Mouse (Mus musculus) lung, embryonic 14.5 days (tissue): Measurements from ENCODE around the gene Gabra4. TPM values are rescaled to one million over a fixed set of nuclear protein-coding genes. Genes with fewer than 3 reads are reported as not detected.

Experiments
- ATAC-seq: fragments of 200-750 bp; cut with Nextera tagmentation; 2 replicates; pipeline ENCODE4 v1.8.0; 2017; ENCODE audit warnings: mild to moderate bottlenecking, moderate TSS enrichment, moderate library complexity; ENCODE audit not compliant: insufficient read depth
- DNase-seq: peaks from one replicate; pipeline ENCODE4 v3.0.0-alpha.2; 2015
- H3K27ac ChIP-seq: fragments of 300-500 bp; sonication (generic); 2 replicates; pipeline ENCODE4 v1.5.1; 2014; ENCODE audit warnings: low read depth, mild to moderate bottlenecking, moderate library complexity
- H3K27me3 ChIP-seq: fragments of 300-500 bp; sonication (generic); 2 replicates; pipeline ENCODE4 v1.6.1; 2014; ENCODE audit warnings: low read length, control low read depth; ENCODE audit not compliant: insufficient read depth
- H3K36me3 ChIP-seq: fragments of 300-500 bp; sonication (generic); 2 replicates; pipeline ENCODE4 v1.6.1; 2014; ENCODE audit warnings: control low read depth; ENCODE audit not compliant: insufficient read depth
- H3K4me1 ChIP-seq: fragments of 300-500 bp; sonication (generic); 2 replicates; pipeline ENCODE4 v1.6.1; 2014; ENCODE audit warnings: antibody characterized with exemption, control low read depth; ENCODE audit not compliant: insufficient read depth
- H3K4me2 ChIP-seq: fragments of 300-500 bp; sonication (generic); 2 replicates; pipeline ENCODE4 v1.6.1; 2014; ENCODE audit warnings: mild to moderate bottlenecking
- H3K4me3 ChIP-seq: fragments of 300-500 bp; sonication (generic); 2 replicates; pipeline ENCODE4 v1.5.1; 2014; ENCODE audit warnings: low read depth, low read length
- H3K9ac ChIP-seq: fragments of 300-500 bp; sonication (generic); 2 replicates; pipeline ENCODE4 v1.6.1; 2014
- H3K9me3 ChIP-seq: fragments of 300-500 bp; sonication (generic); 2 replicates; pipeline ENCODE4 v1.6.1; 2016; ENCODE audit warnings: low read depth, low read length, control low read depth
- CTCF ChIP-seq: IDR thresholded peaks from 2 replicates; pipeline ENCODE4 v1.5.1; 2016; ENCODE audit warnings: antibody characterized with exemption, low read depth
- WGBS: fragments of 180-500 bp; shearing (Covaris S2); extraction: QIAGEN DNeasy Blood & Tissue Kit; methylation state at CpG from one replicate; pipeline ENCODE4 v1.1.7; 2014; 5-methylcytosine and 5-hydroxymethylcytosine counted together
- polyA plus RNA-seq: library from polyadenylated mRNA; unstranded; fragments of >200 nt; fragmentation: Nextera tagmentation; extraction: Ambion mirVana; gene quantifications from 2 replicates; pipeline ENCODE4 v1.2.1, GENCODE M21; 2014

Gene Gabra4
- polyA plus RNA-seq, 1 experiment from 2014 or later, result 1.6 TPM

DNA sequence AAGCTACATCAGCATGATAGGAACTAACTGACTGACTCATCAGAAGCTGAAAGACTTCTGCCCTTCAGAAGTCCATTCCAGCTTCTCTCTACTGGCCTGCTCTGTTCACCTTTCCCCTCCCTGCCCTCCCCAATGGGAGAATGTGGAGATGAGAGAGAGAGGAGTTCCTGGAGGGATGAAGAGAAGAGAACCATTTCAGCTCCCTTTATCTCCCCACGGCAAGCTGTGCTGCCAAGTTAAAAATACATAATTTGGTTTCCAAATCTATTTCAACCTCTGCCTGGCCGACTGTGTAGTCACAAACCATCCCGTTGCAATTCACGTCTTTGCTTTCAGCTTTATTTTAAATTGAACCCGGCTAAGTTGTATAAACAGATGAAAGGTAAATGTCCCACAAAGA lies 4.1 kb downstream of the Gabra4 start:
- no peak for DNase-seq
- Histone ChIP-seq H3K27me3 (peaks cover 14% of the 10 kb centered on the region; the same call in 1 of the 2 replicates), H3K4me1 (no peaks in the 10 kb centered on the region), H3K9me3 (no peaks in the 10 kb centered on the region), H3K36me3 (no peaks in the 10 kb centered on the region), H3K9ac (no peak overlapping the region), H3K27ac (no peak overlapping the region), H3K4me3 (no peak overlapping the region), H3K4me2 (no peak overlapping the region)
- TF ChIP-seq CTCF, result no peak
- 74% methylated on average over 5 of the region's 5 CpGs for WGBS
- no peak for ATAC-seq

DNA sequence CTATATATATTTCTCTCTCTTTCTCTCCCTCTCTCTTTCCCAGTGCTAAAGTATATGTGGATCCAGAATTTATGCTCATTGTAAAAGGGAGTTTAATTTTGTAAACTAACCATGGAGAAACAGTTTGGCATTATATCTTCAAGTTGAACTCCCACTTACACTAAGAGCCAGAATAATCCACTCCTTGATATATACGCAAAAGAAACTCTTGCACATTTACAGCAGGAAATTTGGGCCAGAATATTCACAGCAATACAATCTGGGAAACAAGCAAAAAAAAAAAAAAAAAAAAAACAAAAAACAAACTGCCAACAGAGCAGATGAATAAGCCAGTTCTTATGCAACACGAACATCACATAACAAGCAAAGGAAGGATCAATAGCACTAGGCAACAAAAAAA lies 10.0 kb downstream of the Gabra4 start:
- Histone ChIP-seq H3K4me3 (no peak overlapping the region), H3K36me3 (no peaks in the 10 kb centered on the region), H3K9ac (no peak overlapping the region), H3K4me1 (no peaks in the 10 kb centered on the region), H3K27ac (no peak overlapping the region), H3K4me2 (no peak overlapping the region), H3K9me3 (no peaks in the 10 kb centered on the region), H3K27me3 (no peaks in the 10 kb centered on the region)
- WGBS, result 87% methylated on average over 2 of the region's 2 CpGs
- TF ChIP-seq CTCF, result no peak
- DNase-seq (no peak), ATAC-seq (no peak)

DNA sequence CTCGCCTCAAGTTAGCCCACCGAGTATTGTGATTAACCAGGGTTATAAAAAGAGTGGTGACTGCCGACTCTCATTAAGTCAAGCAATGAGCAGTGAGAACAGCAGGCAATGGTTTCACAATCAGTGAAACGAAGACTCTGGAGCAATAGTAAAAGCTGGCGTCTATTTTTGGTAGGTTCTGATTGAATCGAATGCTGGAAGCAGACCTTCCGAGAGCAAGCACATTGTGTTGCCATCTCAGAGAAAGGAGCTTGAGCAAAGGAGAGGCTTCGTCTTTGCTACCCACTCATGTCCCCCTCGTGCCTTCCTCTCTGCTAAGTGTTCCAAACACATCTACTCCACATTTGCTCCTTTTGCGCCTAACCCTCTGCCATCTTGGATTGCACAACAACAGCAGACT lies 18.3 kb downstream of the Gabra4 start:
- 86% methylated on average over 10 of the region's 10 CpGs for WGBS
- TF ChIP-seq CTCF, result no peak
- H3K9ac ChIP-seq, result no peak overlapping the region
- H3K4me2 ChIP-seq, result no peak overlapping the region
- no peak overlapping the region for H3K4me3 ChIP-seq
- DNase-seq (no peak), ATAC-seq (no peak)
- H3K27ac ChIP-seq, result no peak overlapping the region
- no peaks in the 10 kb centered on the region for H3K4me1 ChIP-seq
- no peaks in the 10 kb centered on the region for H3K27me3 ChIP-seq
- H3K9me3 ChIP-seq, result no peaks in the 10 kb centered on the region
- no peaks in the 10 kb centered on the region for H3K36me3 ChIP-seq

DNA sequence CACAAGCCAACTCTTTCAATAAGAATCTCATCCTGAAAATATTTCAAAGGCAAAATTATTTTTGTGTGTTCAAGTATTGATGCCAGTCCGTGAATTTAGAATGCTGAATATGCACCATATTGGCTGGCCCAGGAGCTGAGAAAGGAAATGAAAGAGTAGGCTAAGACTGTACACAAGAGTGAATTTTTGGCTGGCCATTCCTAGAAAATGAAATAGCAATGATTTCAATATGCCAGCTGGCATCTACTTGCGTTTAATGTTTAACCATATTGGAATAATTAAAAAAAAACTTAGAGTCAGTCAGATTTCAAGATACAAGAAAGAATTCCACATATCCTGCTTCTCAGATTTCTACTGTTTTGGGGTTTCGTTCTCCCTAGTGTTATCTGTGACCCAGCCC lies 30.3 kb downstream of the Gabra4 start:
- Histone ChIP-seq H3K27ac (no peak overlapping the region), H3K27me3 (no peaks in the 10 kb centered on the region), H3K4me3 (no peak overlapping the region), H3K36me3 (no peaks in the 10 kb centered on the region), H3K9ac (no peak overlapping the region), H3K4me1 (no peaks in the 10 kb centered on the region), H3K9me3 (no peaks in the 10 kb centered on the region), H3K4me2 (no peak overlapping the region)
- TF ChIP-seq CTCF, result no peak
- DNase-seq (no peak), ATAC-seq (no peak)
- 86% methylated on average over 3 of the region's 3 CpGs for WGBS

DNA sequence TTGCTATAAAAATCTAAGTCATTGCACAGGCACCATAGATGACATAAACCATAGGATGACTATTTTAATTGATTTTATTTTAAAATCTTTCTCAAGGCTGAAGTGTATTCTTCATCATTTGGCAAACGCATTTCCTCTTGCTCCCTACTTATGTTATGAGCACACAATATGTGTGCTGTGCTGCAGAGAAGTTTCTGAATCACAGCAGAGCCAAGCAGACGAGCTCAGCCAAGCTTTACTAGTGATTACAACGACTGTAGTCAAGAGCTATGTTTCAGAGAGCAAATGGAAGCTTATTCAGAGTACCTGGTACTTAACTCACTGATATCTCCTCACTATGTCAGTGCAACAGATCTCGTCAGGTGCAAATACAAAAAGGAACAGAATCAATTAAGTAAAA lies 41.4 kb downstream of the Gabra4 start:
- ATAC-seq (no peak), DNase-seq (no peak)
- Histone ChIP-seq H3K9ac (no peak overlapping the region), H3K9me3 (no peaks in the 10 kb centered on the region), H3K36me3 (no peaks in the 10 kb centered on the region), H3K27me3 (no peaks in the 10 kb centered on the region), H3K4me3 (no peak overlapping the region), H3K27ac (no peak overlapping the region), H3K4me2 (no peak overlapping the region), H3K4me1 (no peaks in the 10 kb centered on the region)
- no peak for TF ChIP-seq CTCF
- WGBS, result 57% methylated on average over 4 of the region's 4 CpGs

DNA sequence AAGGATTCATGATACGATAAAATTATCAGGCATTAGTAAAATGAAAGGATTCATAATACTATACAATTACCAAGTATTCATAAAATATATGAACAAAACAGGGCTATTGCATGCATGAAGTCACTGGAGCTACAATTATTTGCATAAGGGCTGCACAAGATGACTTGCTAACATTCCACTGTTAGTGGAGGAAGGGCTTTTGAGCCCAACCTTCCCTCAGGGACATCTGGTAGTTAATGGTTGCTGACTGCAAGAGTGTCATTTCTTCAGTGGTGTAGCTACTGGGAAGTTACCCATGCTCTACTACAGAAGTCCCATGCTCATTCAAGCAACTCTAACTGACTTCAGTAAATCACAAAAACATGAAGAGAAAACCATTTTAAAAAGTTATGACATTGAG lies 43.8 kb downstream of the Gabra4 start:
- 98% methylated on average over 1 of the region's 1 CpGs for WGBS
- H3K4me1 ChIP-seq, result no peaks in the 10 kb centered on the region
- H3K9ac ChIP-seq, result no peak overlapping the region
- no peak overlapping the region for H3K4me3 ChIP-seq
- H3K9me3 ChIP-seq, result no peaks in the 10 kb centered on the region
- ATAC-seq, result no peak
- H3K4me2 ChIP-seq, result no peak overlapping the region
- DNase-seq, result no peak
- no peak for TF ChIP-seq CTCF
- no peaks in the 10 kb centered on the region for H3K27me3 ChIP-seq
- H3K36me3 ChIP-seq, result no peaks in the 10 kb centered on the region
- no peak overlapping the region for H3K27ac ChIP-seq

DNA sequence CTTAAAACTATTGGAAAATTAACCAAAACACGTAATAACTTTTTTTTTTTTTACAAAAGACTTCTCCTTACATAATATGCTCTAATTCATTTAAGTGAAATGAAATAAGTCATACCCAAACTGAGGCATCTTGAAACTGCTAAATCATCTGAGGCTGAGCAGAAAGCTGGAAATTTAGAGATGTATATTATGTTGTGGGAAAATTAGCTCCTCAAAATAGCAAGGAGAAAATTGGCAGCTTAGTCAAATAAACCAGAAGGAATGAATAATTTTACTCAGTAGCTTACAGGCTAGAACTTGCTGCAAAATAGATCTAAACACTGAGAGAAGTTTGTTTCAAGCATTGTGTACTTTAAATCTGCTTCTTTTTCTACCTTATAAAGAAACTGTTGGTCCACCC lies 49.4 kb downstream of the Gabra4 start:
- WGBS, result 84% methylated on average over 1 of the region's 1 CpGs
- Histone ChIP-seq H3K9me3 (no peaks in the 10 kb centered on the region), H3K9ac (no peak overlapping the region), H3K4me2 (no peak overlapping the region), H3K4me3 (no peak overlapping the region), H3K4me1 (no peaks in the 10 kb centered on the region), H3K27me3 (no peaks in the 10 kb centered on the region), H3K36me3 (no peaks in the 10 kb centered on the region), H3K27ac (no peak overlapping the region)
- no peak for DNase-seq
- no peak for TF ChIP-seq CTCF
- ATAC-seq, result no peak

DNA sequence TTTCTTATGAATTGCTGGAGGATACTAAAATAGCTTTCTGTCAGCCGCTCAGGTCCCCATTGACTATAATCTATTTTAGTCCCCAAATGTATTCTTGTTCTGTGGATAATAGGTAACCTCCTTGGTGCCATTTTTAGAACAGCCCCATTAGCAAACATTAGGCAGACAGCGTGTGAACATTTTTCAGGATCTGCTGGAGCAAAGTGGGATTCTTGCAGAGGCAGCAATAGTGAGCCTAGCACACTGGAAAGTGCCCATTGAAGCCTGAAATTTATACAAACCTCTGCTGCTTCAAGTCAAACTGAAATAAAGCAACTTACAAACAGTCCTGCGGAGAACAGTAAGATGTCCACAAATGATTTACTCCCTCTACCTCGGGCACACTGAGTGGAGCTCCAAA lies 51.2 kb downstream of the Gabra4 start:
- DNase-seq, result no peak
- no peak for ATAC-seq
- Histone ChIP-seq H3K4me3 (no peak overlapping the region), H3K9me3 (no peaks in the 10 kb centered on the region), H3K27me3 (no peaks in the 10 kb centered on the region), H3K9ac (no peak overlapping the region), H3K36me3 (no peaks in the 10 kb centered on the region), H3K4me2 (no peak overlapping the region), H3K27ac (no peak overlapping the region), H3K4me1 (no peaks in the 10 kb centered on the region)
- WGBS, result 77% methylated on average over 4 of the region's 4 CpGs
- no peak for TF ChIP-seq CTCF
